Mouse (Mus musculus): ENCODE results near the gene Fbln2. TPM values are rescaled to one million over a fixed set of nuclear protein-coding genes. Genes with fewer than 3 reads are reported as not detected.

The Fbln2 gene
- polyA plus RNA-seq, 1 experiment from 2014 or later, result 43.8 TPM

GRCm38 (mm10) chr6:91288961-91289360 lies 76.7 kb downstream of the Fbln2 start:
- H3K36me3 ChIP-seq (ENCODE audit: insufficient read depth, low read length), result no peaks in the 10 kb centered on the region
- peaks cover 9% of the 10 kb centered on the region; the same call in 1 of the 2 replicates for H3K4me1 ChIP-seq (ENCODE audit: insufficient read depth, low read length)
- H3K9me3 ChIP-seq (ENCODE audit: low read length), result no peaks in the 10 kb centered on the region
- no peak overlapping the region for H3K4me2 ChIP-seq (replicated peaks; ENCODE audit: low read depth, low read length)
- ATAC-seq (ENCODE audit: low FRiP score, low TSS enrichment), result no peak
- H3K4me3 ChIP-seq (ENCODE audit: low read length), result no peak overlapping the region
- peaks cover 57% of the 10 kb centered on the region for H3K27me3 ChIP-seq (ENCODE audit: insufficient read depth, low read length)
- WGBS, result 44% methylated on average over 1 of the region's 1 CpGs
- no peak overlapping the region for H3K27ac ChIP-seq (ENCODE audit: low read length)
- no peak overlapping the region for H3K9ac ChIP-seq (replicated peaks; ENCODE audit: low read length)

- Histone ChIP-seq H3K4me2 (replicated peaks; ENCODE audit: low read depth, low read length) (no peak overlapping the region), H3K27me3 (ENCODE audit: insufficient read depth, low read length) (peaks cover 37% of the 10 kb centered on the region), H3K9ac (replicated peaks; ENCODE audit: low read length) (no peak overlapping the region), H3K36me3 (ENCODE audit: insufficient read depth, low read length) (no peaks in the 10 kb centered on the region), H3K4me1 (ENCODE audit: insufficient read depth, low read length) (peaks cover 1% of the 10 kb centered on the region; the same call in 1 of the 2 replicates), H3K4me3 (ENCODE audit: low read length) (no peak overlapping the region), H3K27ac (ENCODE audit: low read length) (no peak overlapping the region), H3K9me3 (ENCODE audit: low read length) (no peaks in the 10 kb centered on the region)
- WGBS, result 65% methylated on average over 10 of the region's 10 CpGs
- no peak for ATAC-seq (ENCODE audit: low FRiP score, low TSS enrichment)
Measured at GRCm38 (mm10) chr6:91290937-91291336, 78.7 kb downstream of the Fbln2 start.

GRCm38 (mm10) chr6:91295431-91295830 lies 83.2 kb downstream of the Fbln2 start:
- no peak overlapping the region for H3K4me3 ChIP-seq (ENCODE audit: low read length)
- WGBS, result 59% methylated on average over 4 of the region's 4 CpGs
- H3K4me2 ChIP-seq (replicated peaks; ENCODE audit: low read depth, low read length), result no peak overlapping the region
- no peaks in the 10 kb centered on the region for H3K9me3 ChIP-seq (ENCODE audit: low read length)
- no peak overlapping the region for H3K27ac ChIP-seq (ENCODE audit: low read length)
- no peaks in the 10 kb centered on the region; the same call in 1 of the 2 replicates for H3K27me3 ChIP-seq (ENCODE audit: insufficient read depth, low read length)
- H3K36me3 ChIP-seq (ENCODE audit: insufficient read depth, low read length), result no peaks in the 10 kb centered on the region
- no peaks in the 10 kb centered on the region for H3K4me1 ChIP-seq (ENCODE audit: insufficient read depth, low read length)
- no peak overlapping the region for H3K9ac ChIP-seq (replicated peaks; ENCODE audit: low read length)
- no peak for ATAC-seq (ENCODE audit: low FRiP score, low TSS enrichment)

- H3K9me3 ChIP-seq (ENCODE audit: low read length), result no peaks in the 10 kb centered on the region
- H3K27me3 ChIP-seq (ENCODE audit: insufficient read depth, low read length), result no peaks in the 10 kb centered on the region; the same call in 1 of the 2 replicates
- H3K9ac ChIP-seq (replicated peaks; ENCODE audit: low read length), result no peak overlapping the region
- 4% methylated on average over 6 of the region's 6 CpGs for WGBS
- H3K4me2 ChIP-seq (replicated peaks; ENCODE audit: low read depth, low read length), result no peak overlapping the region
- H3K36me3 ChIP-seq (ENCODE audit: insufficient read depth, low read length), result no peaks in the 10 kb centered on the region
- no peak overlapping the region for H3K4me3 ChIP-seq (ENCODE audit: low read length)
- no peaks in the 10 kb centered on the region for H3K4me1 ChIP-seq (ENCODE audit: insufficient read depth, low read length)
- no peak for ATAC-seq (ENCODE audit: low FRiP score, low TSS enrichment)
- H3K27ac ChIP-seq (ENCODE audit: low read length), result no peak overlapping the region
Measured at GRCm38 (mm10) chr6:91298828-91299227, 86.6 kb downstream of the Fbln2 start.

- no peak for ATAC-seq (ENCODE audit: low FRiP score, low TSS enrichment)
- WGBS, result 75% methylated on average over 3 of the region's 3 CpGs
- no peak overlapping the region for H3K9ac ChIP-seq (replicated peaks; ENCODE audit: low read length)
- no peaks in the 10 kb centered on the region for H3K9me3 ChIP-seq (ENCODE audit: low read length)
- no peaks in the 10 kb centered on the region for H3K4me1 ChIP-seq (ENCODE audit: insufficient read depth, low read length)
- H3K36me3 ChIP-seq (ENCODE audit: insufficient read depth, low read length), result no peaks in the 10 kb centered on the region
- H3K27me3 ChIP-seq (ENCODE audit: insufficient read depth, low read length), result no peaks in the 10 kb centered on the region; the same call in 1 of the 2 replicates
- H3K4me2 ChIP-seq (replicated peaks; ENCODE audit: low read depth, low read length), result no peak overlapping the region
- H3K27ac ChIP-seq (ENCODE audit: low read length), result no peak overlapping the region
- no peak overlapping the region for H3K4me3 ChIP-seq (ENCODE audit: low read length)
Measured at GRCm38 (mm10) chr6:91300079-91300478, 87.8 kb downstream of the Fbln2 start.

GRCm38 (mm10) chr6:91301839-91302238 lies 89.6 kb downstream of the Fbln2 start:
- no peaks in the 10 kb centered on the region for H3K36me3 ChIP-seq (ENCODE audit: insufficient read depth, low read length)
- no peak overlapping the region for H3K9ac ChIP-seq (replicated peaks; ENCODE audit: low read length)
- H3K4me2 ChIP-seq (replicated peaks; ENCODE audit: low read depth, low read length), result no peak overlapping the region
- no peaks in the 10 kb centered on the region; the same call in 1 of the 2 replicates for H3K27me3 ChIP-seq (ENCODE audit: insufficient read depth, low read length)
- no peak overlapping the region for H3K4me3 ChIP-seq (ENCODE audit: low read length)
- ATAC-seq (ENCODE audit: low FRiP score, low TSS enrichment), result no peak
- no peaks in the 10 kb centered on the region for H3K4me1 ChIP-seq (ENCODE audit: insufficient read depth, low read length)
- no peaks in the 10 kb centered on the region for H3K9me3 ChIP-seq (ENCODE audit: low read length)
- H3K27ac ChIP-seq (ENCODE audit: low read length), result no peak overlapping the region
- WGBS, result 40% methylated on average over 1 of the region's 1 CpGs

- H3K9ac ChIP-seq (replicated peaks; ENCODE audit: low read length), result no peak overlapping the region
- no peak overlapping the region for H3K27ac ChIP-seq (ENCODE audit: low read length)
- H3K4me2 ChIP-seq (replicated peaks; ENCODE audit: low read depth, low read length), result no peak overlapping the region
- WGBS, result 87% methylated on average over 3 of the region's 3 CpGs
- no peaks in the 10 kb centered on the region for H3K27me3 ChIP-seq (ENCODE audit: insufficient read depth, low read length)
- H3K4me3 ChIP-seq (ENCODE audit: low read length), result no peak overlapping the region
- no peaks in the 10 kb centered on the region for H3K4me1 ChIP-seq (ENCODE audit: insufficient read depth, low read length)
- H3K9me3 ChIP-seq (ENCODE audit: low read length), result no peaks in the 10 kb centered on the region
- ATAC-seq (ENCODE audit: low FRiP score, low TSS enrichment), result no peak
- H3K36me3 ChIP-seq (ENCODE audit: insufficient read depth, low read length), result no peaks in the 10 kb centered on the region
Measured at GRCm38 (mm10) chr6:91302337-91302736, 90.1 kb downstream of the Fbln2 start.

GRCm38 (mm10) chr6:91304172-91304571 lies 91.9 kb downstream of the Fbln2 start:
- no peak overlapping the region for H3K9ac ChIP-seq (replicated peaks; ENCODE audit: low read length)
- no peaks in the 10 kb centered on the region for H3K4me1 ChIP-seq (ENCODE audit: insufficient read depth, low read length)
- no peaks in the 10 kb centered on the region for H3K27me3 ChIP-seq (ENCODE audit: insufficient read depth, low read length)
- H3K9me3 ChIP-seq (ENCODE audit: low read length), result no peaks in the 10 kb centered on the region
- WGBS, result 68% methylated on average over 4 of the region's 4 CpGs
- ATAC-seq (ENCODE audit: low FRiP score, low TSS enrichment), result no peak
- no peak overlapping the region for H3K27ac ChIP-seq (ENCODE audit: low read length)
- no peak overlapping the region for H3K4me3 ChIP-seq (ENCODE audit: low read length)
- no peaks in the 10 kb centered on the region for H3K36me3 ChIP-seq (ENCODE audit: insufficient read depth, low read length)
- H3K4me2 ChIP-seq (replicated peaks; ENCODE audit: low read depth, low read length), result no peak overlapping the region

GRCm38 (mm10) chr6:91307972-91308371 lies 95.7 kb downstream of the Fbln2 start:
- H3K4me1 ChIP-seq (ENCODE audit: insufficient read depth, low read length), result no peaks in the 10 kb centered on the region
- no peak overlapping the region for H3K9ac ChIP-seq (replicated peaks; ENCODE audit: low read length)
- WGBS, result 38% methylated on average over 1 of the region's 1 CpGs
- no peak for ATAC-seq (ENCODE audit: low FRiP score, low TSS enrichment)
- H3K27ac ChIP-seq (ENCODE audit: low read length), result no peak overlapping the region
- no peak overlapping the region for H3K4me2 ChIP-seq (replicated peaks; ENCODE audit: low read depth, low read length)
- H3K27me3 ChIP-seq (ENCODE audit: insufficient read depth, low read length), result no peaks in the 10 kb centered on the region
- no peaks in the 10 kb centered on the region for H3K36me3 ChIP-seq (ENCODE audit: insufficient read depth, low read length)
- H3K9me3 ChIP-seq (ENCODE audit: low read length), result no peaks in the 10 kb centered on the region
- no peak overlapping the region for H3K4me3 ChIP-seq (ENCODE audit: low read length)

- no peak overlapping the region for H3K9ac ChIP-seq (replicated peaks; ENCODE audit: low read length)
- ATAC-seq (ENCODE audit: low FRiP score, low TSS enrichment), result no peak
- no peaks in the 10 kb centered on the region for H3K4me1 ChIP-seq (ENCODE audit: insufficient read depth, low read length)
- no peaks in the 10 kb centered on the region for H3K27me3 ChIP-seq (ENCODE audit: insufficient read depth, low read length)
- H3K9me3 ChIP-seq (ENCODE audit: low read length), result peaks cover 3% of the 10 kb centered on the region; the same call in 1 of the 2 replicates
- no peak overlapping the region for H3K27ac ChIP-seq (ENCODE audit: low read length)
- no peak overlapping the region for H3K4me2 ChIP-seq (replicated peaks; ENCODE audit: low read depth, low read length)
- no peak overlapping the region for H3K4me3 ChIP-seq (ENCODE audit: low read length)
- WGBS, result 89% methylated on average over 5 of the region's 5 CpGs
- no peaks in the 10 kb centered on the region for H3K36me3 ChIP-seq (ENCODE audit: insufficient read depth, low read length)
Measured at GRCm38 (mm10) chr6:91311204-91311603, 98.9 kb downstream of the Fbln2 start.

Measured in kidney, embryonic 16.5 days (tissue).